Mouse (Mus musculus): ENCODE results near the gene Rhobtb3. TPM values are rescaled to one million over a fixed set of nuclear protein-coding genes. Genes with fewer than 3 reads are reported as not detected.
"Not testable (repeated sequence)": the region's sequence is repeated elsewhere in the genome, so short reads cannot be mapped to it uniquely, and the experiment has no call there.

Gene Rhobtb3
- total RNA-seq, 2 experiments from 2014 or later: 15.9 to 16.7 TPM

GRCm38 (mm10) chr13:75852027-75852426, 91.7 kb downstream of the Rhobtb3 start:
- DNase-seq (ENCODE audit: low spot score in 2 of 2): no peak

- DNase-seq (ENCODE audit: low spot score in 2 of 2): no peak
Measured at GRCm38 (mm10) chr13:75847027-75847426, 96.7 kb downstream of the Rhobtb3 start.

- no peak for DNase-seq (ENCODE audit: low spot score in 2 of 2)
Measured at GRCm38 (mm10) chr13:75845519-75846166, 98.1 kb downstream of the Rhobtb3 start.

GRCm38 (mm10) chr13:75844833-75845518, 98.7 kb downstream of the Rhobtb3 start:
- DNase-seq (ENCODE audit: low spot score in 2 of 2): no peak

GRCm38 (mm10) chr13:75843993-75844683, 99.6 kb downstream of the Rhobtb3 start:
- DNase-seq (ENCODE audit: low spot score in 2 of 2): no peak

GRCm38 (mm10) chr13:75843331-75843730, 100.4 kb downstream of the Rhobtb3 start:
- DNase-seq (ENCODE audit: low spot score in 2 of 2): no peak

- no peak for DNase-seq (ENCODE audit: low spot score in 2 of 2)
Measured at GRCm38 (mm10) chr13:75841950-75842349, 101.8 kb downstream of the Rhobtb3 start.

- DNase-seq (ENCODE audit: low spot score in 2 of 2): peak in 1 of 2 experiments; percentile 15
Measured at GRCm38 (mm10) chr13:75840752-75841285, 102.9 kb downstream of the Rhobtb3 start.

- peak; percentile 73 to 85 for DNase-seq (ENCODE audit: low spot score in 2 of 2)
Measured at GRCm38 (mm10) chr13:75839719-75840481, 103.8 kb downstream of the Rhobtb3 start, which contains the start of gene Glrx. TSS of gene Glrx (plus strand) at chr13:75839868.

- DNase-seq (ENCODE audit: low spot score in 2 of 2): no peak
Measured at GRCm38 (mm10) chr13:75838506-75838905, 105.2 kb downstream of the Rhobtb3 start.

GRCm38 (mm10) chr13:75835461-75835860, 108.3 kb downstream of the Rhobtb3 start:
- no peak for DNase-seq (ENCODE audit: low spot score in 2 of 2)

GRCm38 (mm10) chr13:75833499-75833898, 110.2 kb downstream of the Rhobtb3 start:
- DNase-seq (ENCODE audit: low spot score in 2 of 2): no peak

GRCm38 (mm10) chr13:75832697-75833096, 111.0 kb downstream of the Rhobtb3 start:
- DNase-seq (ENCODE audit: low spot score in 2 of 2): no peak

- no peak for DNase-seq (ENCODE audit: low spot score in 2 of 2)
Measured at GRCm38 (mm10) chr13:75831710-75832109, 112.0 kb downstream of the Rhobtb3 start.

- DNase-seq (ENCODE audit: low spot score in 2 of 2): no peak
Measured at GRCm38 (mm10) chr13:75830708-75831107, 113.0 kb downstream of the Rhobtb3 start.

GRCm38 (mm10) chr13:75825388-75825787, 118.3 kb downstream of the Rhobtb3 start:
- DNase-seq (ENCODE audit: low spot score in 2 of 2): no peak

GRCm38 (mm10) chr13:75824611-75825319, 119.0 kb downstream of the Rhobtb3 start:
- no peak for DNase-seq (ENCODE audit: low spot score in 2 of 2)

GRCm38 (mm10) chr13:75823201-75823600, 120.5 kb downstream of the Rhobtb3 start:
- no peak for DNase-seq (ENCODE audit: low spot score in 2 of 2)

GRCm38 (mm10) chr13:75822366-75822765, 121.4 kb downstream of the Rhobtb3 start:
- DNase-seq (ENCODE audit: low spot score in 2 of 2): not testable (repeated sequence)

- DNase-seq (ENCODE audit: low spot score in 2 of 2): no peak
Measured at GRCm38 (mm10) chr13:75819898-75820297, 123.8 kb downstream of the Rhobtb3 start.

Data from left cerebral cortex, adult 18-20 months (tissue).